Mouse (Mus musculus) embryonic fibroblast, embryonic 13.5 days (primary cell): Measurements from ENCODE around the gene Olfr735.

ENCODE experiments used
- CTCF ChIP-seq: IDR thresholded peaks from 2 replicates; pipeline ENCODE4 v1.5.1; 2011; ENCODE audit warnings: mild to moderate bottlenecking, control low read depth, low read length, moderate library complexity, borderline replicate concordance; ENCODE audit not compliant: insufficient read depth
- POLR2A ChIP-seq: IDR thresholded peaks from 2 replicates; pipeline ENCODE4 v1.6.1; 2011; ENCODE audit warnings: low read depth, mild to moderate bottlenecking, control low read depth, low read length, moderate library complexity

- TF ChIP-seq POLR2A (no peak), CTCF (no peak)
Measured at GRCm38 (mm10) chr14:50326661-50327060, 22.0 kb downstream of the Olfr735 start, which contains the start of gene Olfr734.
